Mouse (Mus musculus) liver, postnatal 0 days (tissue): ENCODE results near the gene Ttc25. TPM values are rescaled to one million over a fixed set of nuclear protein-coding genes. Genes with fewer than 3 reads are reported as not detected.

Experiments
- ATAC-seq: fragments of 200-750 bp; cut with Nextera tagmentation; 2 replicates; pipeline ENCODE4 v1.8.0; 2017; ENCODE audit warnings: mild to moderate bottlenecking, moderate library complexity
- DNase-seq: peaks from one replicate; pipeline ENCODE4 v3.0.0-alpha.2; 2016
- H3K27ac ChIP-seq: fragments of 300-500 bp; sonication (generic); 2 replicates; pipeline ENCODE4 v1.5.1; 2014; ENCODE audit warnings: antibody characterized with exemption, moderate library complexity, mild to moderate bottlenecking, low read depth
- H3K27me3 ChIP-seq: fragments of 300-500 bp; sonication (generic); 2 replicates; pipeline ENCODE4 v1.6.1; 2014; ENCODE audit warnings: low read length, control low read depth, mixed read lengths; ENCODE audit not compliant: insufficient read depth
- H3K36me3 ChIP-seq: fragments of 300-500 bp; sonication (generic); replicated peaks from 2 replicates; pipeline ENCODE4 v1.6.1; 2014; ENCODE audit warnings: mild to moderate bottlenecking, control low read depth, low read length, moderate library complexity, mixed read lengths; ENCODE audit not compliant: insufficient read depth
- H3K4me1 ChIP-seq: fragments of 300-500 bp; sonication (generic); 2 replicates; pipeline ENCODE4 v1.6.1; 2014; ENCODE audit warnings: antibody characterized with exemption, mild to moderate bottlenecking, control low read depth; ENCODE audit not compliant: insufficient read depth
- H3K4me2 ChIP-seq: fragments of 300-500 bp; sonication (generic); 2 replicates; pipeline ENCODE4 v1.6.1; 2014; ENCODE audit warnings: low read depth, mild to moderate bottlenecking, low read length, moderate library complexity, mixed read lengths
- H3K4me3 ChIP-seq: fragments of 300-500 bp; sonication (generic); 2 replicates; pipeline ENCODE4 v1.5.1; 2014; ENCODE audit warnings: low read depth, low read length
- H3K9ac ChIP-seq: fragments of 300-500 bp; sonication (generic); replicated peaks from 2 replicates; pipeline ENCODE4 v1.6.1; 2014; ENCODE audit warnings: mild to moderate bottlenecking, moderate library complexity
- H3K9me3 ChIP-seq: fragments of 300-500 bp; sonication (generic); 2 replicates; pipeline ENCODE4 v1.6.1; 2016; ENCODE audit warnings: mild to moderate bottlenecking, control low read depth, low read length, mixed read lengths
- CTCF ChIP-seq: sonication (generic); IDR thresholded peaks from 2 replicates; pipeline ENCODE4 v1.5.1; 2016; ENCODE audit warnings: antibody characterized with exemption, low read depth
- EP300 ChIP-seq: IDR thresholded peaks from 2 replicates; pipeline ENCODE4 v1.6.1; 2016; ENCODE audit warnings: antibody characterized with exemption, low read depth, mild to moderate bottlenecking
- WGBS: fragments of 180-500 bp; shearing (Covaris S2); extraction: QIAGEN DNeasy Blood & Tissue Kit; methylation state at CpG from one replicate; pipeline ENCODE4 v1.1.7; 2014; ENCODE audit not compliant: insufficient replicate concordance; 5-methylcytosine and 5-hydroxymethylcytosine counted together
- polyA plus RNA-seq: library from polyadenylated mRNA; unstranded; fragments of >200 nt; fragmentation: Nextera tagmentation; extraction: Ambion mirVana; gene quantifications from 2 replicates; pipeline ENCODE4 v1.2.1, GENCODE M21; 2015

Gene Ttc25
- polyA plus RNA-seq, 1 experiment from 2014 or later, result 0.22 TPM

GRCm38 (mm10) chr11:100564703-100565102, 19.3 kb downstream of the Ttc25 start:
- Histone ChIP-seq H3K4me2 (no peak overlapping the region), H3K27ac (no peak overlapping the region), H3K4me1 (no peaks in the 10 kb centered on the region), H3K9me3 (no peaks in the 10 kb centered on the region), H3K36me3 (no peaks in the 10 kb centered on the region), H3K27me3 (no peaks in the 10 kb centered on the region), H3K4me3 (no peak overlapping the region), H3K9ac (no peak overlapping the region)
- 65% methylated on average over 6 of the region's 6 CpGs for WGBS
- ATAC-seq (no peak), DNase-seq (no peak)
- no peak for TF ChIP-seq CTCF
- no peak for TF ChIP-seq EP300

- 31% methylated on average over 5 of the region's 5 CpGs for WGBS
- no peak for ATAC-seq
- H3K9me3 ChIP-seq, result no peaks in the 10 kb centered on the region
- H3K9ac ChIP-seq, result no peak overlapping the region
- no peak overlapping the region for H3K4me3 ChIP-seq
- DNase-seq, result no peak
- no peaks in the 10 kb centered on the region for H3K36me3 ChIP-seq
- no peaks in the 10 kb centered on the region for H3K27me3 ChIP-seq
- H3K4me1 ChIP-seq, result peaks cover 12% of the 10 kb centered on the region
- H3K4me2 ChIP-seq, result no peak overlapping the region
- H3K27ac ChIP-seq, result no peak overlapping the region
- no peak for TF ChIP-seq CTCF
These were observed 21.8 kb downstream of the Ttc25 start for GRCm38 (mm10) chr11:100567229-100567628.

- no peak overlapping the region for H3K4me2 ChIP-seq
- H3K9ac ChIP-seq, result no peak overlapping the region
- no peak overlapping the region for H3K27ac ChIP-seq
- H3K4me3 ChIP-seq, result no peak overlapping the region
- H3K27me3 ChIP-seq, result no peaks in the 10 kb centered on the region
- 35% methylated on average over 9 of the region's 9 CpGs for WGBS
- H3K9me3 ChIP-seq, result no peaks in the 10 kb centered on the region
- no peak for TF ChIP-seq EP300
- TF ChIP-seq CTCF, result no peak
- DNase-seq (peak; percentile 54), ATAC-seq (peak; percentile 31; the same call in 1 of the 2 replicates)
- H3K36me3 ChIP-seq, result no peaks in the 10 kb centered on the region
- H3K4me1 ChIP-seq, result peaks cover 12% of the 10 kb centered on the region
These were observed 22.4 kb downstream of the Ttc25 start for GRCm38 (mm10) chr11:100567815-100568245.

GRCm38 (mm10) chr11:100568692-100569091, 23.3 kb downstream of the Ttc25 start:
- Histone ChIP-seq H3K4me3 (no peak overlapping the region), H3K27me3 (no peaks in the 10 kb centered on the region), H3K4me2 (no peak overlapping the region), H3K9ac (no peak overlapping the region), H3K27ac (no peak overlapping the region), H3K4me1 (peaks cover 12% of the 10 kb centered on the region), H3K9me3 (no peaks in the 10 kb centered on the region), H3K36me3 (no peaks in the 10 kb centered on the region)
- WGBS, result 87% methylated on average over 8 of the region's 8 CpGs
- TF ChIP-seq EP300 (no peak), CTCF (no peak)
- DNase-seq (no peak), ATAC-seq (no peak)

GRCm38 (mm10) chr11:100569789-100570188, 24.4 kb downstream of the Ttc25 start:
- no peaks in the 10 kb centered on the region for H3K9me3 ChIP-seq

GRCm38 (mm10) chr11:100570430-100571201, 25.2 kb downstream of the Ttc25 start:
- Histone ChIP-seq H3K4me1 (peaks cover 12% of the 10 kb centered on the region), H3K9me3 (no peaks in the 10 kb centered on the region), H3K36me3 (no peaks in the 10 kb centered on the region), H3K9ac (no peak overlapping the region), H3K27me3 (no peaks in the 10 kb centered on the region), H3K4me3 (peak overlapping the region; percentile 3; the same call in 1 of the 2 replicates), H3K4me2 (peak overlapping the region; percentile 64), H3K27ac (no peak overlapping the region)
- peak; percentile 51; the same call in 1 of the 2 replicates for ATAC-seq
- peak; percentile 74 for DNase-seq
- TF ChIP-seq CTCF (peak; percentile 91), EP300 (no peak)
- 9% methylated on average over 8 of the region's 8 CpGs for WGBS

More at GRCm38 (mm10) chr11:100569789-100570188, 24.4 kb downstream of the Ttc25 start:
- H3K4me2 ChIP-seq, result no peak overlapping the region
- no peaks in the 10 kb centered on the region for H3K27me3 ChIP-seq
- H3K4me1 ChIP-seq, result peaks cover 12% of the 10 kb centered on the region
- no peak for TF ChIP-seq CTCF
- no peak for TF ChIP-seq EP300
- 63% methylated on average over 9 of the region's 9 CpGs for WGBS
- H3K36me3 ChIP-seq, result no peaks in the 10 kb centered on the region
- DNase-seq (no peak), ATAC-seq (no peak)
- no peak overlapping the region for H3K9ac ChIP-seq
- no peak overlapping the region for H3K27ac ChIP-seq
- no peak overlapping the region for H3K4me3 ChIP-seq
